Mouse (Mus musculus) hindlimb bud, embryonic 11.5 days (tissue): ENCODE measurements at regions not wholly inside any gene's neighbourhood (a gene's known extent, or its start where the extent isn't known, plus 50 kb on each side); places are given as distances from the start of the nearest gene placed in this dataset.

Source experiments
- DNase-seq: peaks from one replicate; pipeline ENCODE4 v3.0.0-alpha.2; 2012; ENCODE audit warnings: low read depth, low spot score; ENCODE audit errors: extremely low spot score

GRCm38 (mm10) chr6:41127816-41128215 is 92.5 kb upstream of the 2210010C04Rik start:
- DNase-seq = no peak

GRCm38 (mm10) chr6:41126855-41127254 is 91.5 kb upstream of the 2210010C04Rik start:
- no peak for DNase-seq

- DNase-seq = no peak
These were observed 86.3 kb upstream of the 2210010C04Rik start for GRCm38 (mm10) chr6:41121641-41122040.

GRCm38 (mm10) chr6:41119176-41119575 is 83.9 kb upstream of the 2210010C04Rik start:
- DNase-seq = no peak

- no peak for DNase-seq
These were observed 83.1 kb upstream of the 2210010C04Rik start for GRCm38 (mm10) chr6:41118201-41118976.

GRCm38 (mm10) chr6:41113943-41114342 is 78.6 kb upstream of the 2210010C04Rik start:
- DNase-seq = no peak

- no peak for DNase-seq
These were observed 77.7 kb upstream of the 2210010C04Rik start for GRCm38 (mm10) chr6:41112861-41113610.

- no peak for DNase-seq
These were observed 76.5 kb upstream of the 2210010C04Rik start for GRCm38 (mm10) chr6:41111829-41112228.

- DNase-seq = no peak
These were observed 73.6 kb upstream of the 2210010C04Rik start for GRCm38 (mm10) chr6:41108897-41109296.

- DNase-seq = no peak
These were observed 68.5 kb upstream of the 2210010C04Rik start for GRCm38 (mm10) chr6:41103689-41104400.

GRCm38 (mm10) chr6:41101997-41102396 is 66.7 kb upstream of the 2210010C04Rik start:
- DNase-seq = no peak

- no peak for DNase-seq
These were observed 64.9 kb upstream of the 2210010C04Rik start for GRCm38 (mm10) chr6:41100258-41100657.

- DNase-seq = no peak
These were observed 56.0 kb upstream of the 2210010C04Rik start for GRCm38 (mm10) chr6:41091177-41091829.
